Mouse (Mus musculus) thymus, postnatal 0 days (tissue): ENCODE measurements around the gene Mbd6. TPM values are rescaled to one million over a fixed set of nuclear protein-coding genes. Genes with fewer than 3 reads are reported as not detected.
"Not testable (repeated sequence)": the region's sequence is repeated elsewhere in the genome, so short reads cannot be mapped to it uniquely, and the experiment has no call there.

Source experiments
- DNase-seq: peaks from one replicate; pipeline ENCODE4 v3.0.0-alpha.2; 2015; ENCODE audit warnings: low spot score
- polyA plus RNA-seq: library from polyadenylated mRNA; unstranded; fragments of >200 nt; fragmentation: Nextera tagmentation; extraction: Ambion mirVana; gene quantifications from 2 replicates; pipeline ENCODE4 v1.2.1, GENCODE M21; 2015

Mbd6 gene
- polyA plus RNA-seq = 10.3 and 13.8 TPM in 2 replicates

DNA sequence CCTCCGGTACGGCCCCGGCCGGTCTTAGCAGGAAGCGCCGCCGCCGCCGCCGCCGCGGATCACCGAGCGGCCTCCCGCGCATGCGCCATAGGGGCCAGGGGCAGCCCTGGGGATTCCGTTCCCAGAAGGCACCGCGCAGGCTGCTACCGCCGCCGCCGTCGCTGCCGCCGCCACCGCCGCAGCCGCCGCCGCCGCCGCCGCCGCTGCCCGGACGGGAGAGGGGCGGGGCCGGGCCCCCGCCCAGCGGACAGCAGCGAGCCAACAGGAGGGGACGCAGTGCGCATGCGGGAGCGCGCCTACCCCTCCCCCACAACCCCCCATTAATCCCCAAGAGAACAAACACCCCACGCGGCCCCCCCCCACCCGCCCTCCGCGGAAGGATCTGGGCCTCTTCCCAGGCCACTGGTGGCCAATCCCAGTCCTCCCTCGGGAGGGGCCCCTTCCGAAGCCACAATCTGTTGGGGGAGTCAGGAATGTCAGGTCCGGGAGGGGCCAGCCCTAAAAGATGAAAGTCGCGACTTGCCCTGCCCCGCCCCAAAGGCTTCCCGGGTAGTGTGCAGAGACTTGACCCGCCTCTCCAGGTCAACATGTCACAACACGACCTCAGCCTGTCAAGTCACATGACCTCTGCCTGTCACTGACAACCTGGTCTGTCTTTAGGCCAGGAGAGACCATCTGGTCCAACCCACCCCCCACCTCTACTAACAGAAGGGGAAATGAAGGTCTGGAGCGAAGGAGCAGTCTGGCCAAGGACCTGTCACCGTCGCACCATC, at the start of gene Mbd6:
Gene Mbd6 (minus strand): TSS at position 219 of the 773 bp plus-strand sequence.
- peak; percentile 92 for DNase-seq

GRCm38 (mm10) chr10:127337536-127338099, 48.8 kb upstream of the Mbd6 start:
- DNase-seq = no peak

GRCm38 (mm10) chr10:127336952-127337351, 48.1 kb upstream of the Mbd6 start:
- DNase-seq = no peak

GRCm38 (mm10) chr10:127335271-127335670, 46.5 kb upstream of the Mbd6 start:
- no peak for DNase-seq

DNA sequence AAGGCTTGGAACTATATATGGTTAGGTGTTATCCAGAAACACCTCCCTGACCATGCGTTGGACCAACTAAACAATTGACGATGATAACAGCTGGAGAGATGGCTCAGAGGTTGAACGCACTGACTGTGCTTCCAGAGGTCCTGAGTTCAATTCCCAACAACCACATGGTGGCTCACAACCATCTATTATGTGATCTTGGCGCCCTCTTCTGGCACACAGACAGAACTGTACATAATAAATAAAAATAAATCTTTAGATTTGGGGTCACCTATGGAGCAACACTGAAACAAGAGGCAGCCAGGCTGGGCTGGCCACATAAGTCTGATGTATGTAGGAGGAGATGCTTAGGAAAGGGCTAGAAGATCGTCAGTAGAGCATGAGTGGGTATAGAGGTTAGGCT, 44.3 kb upstream of the Mbd6 start:
- no peak for DNase-seq

GRCm38 (mm10) chr10:127332211-127332874, 43.5 kb upstream of the Mbd6 start:
- DNase-seq = no peak

- DNase-seq = no peak
These were observed 41.4 kb upstream of the Mbd6 start for GRCm38 (mm10) chr10:127330212-127330611.

- DNase-seq = no peak
These were observed 38.8 kb upstream of the Mbd6 start for GRCm38 (mm10) chr10:127327461-127328145.

- no peak for DNase-seq
These were observed 38.0 kb upstream of the Mbd6 start for GRCm38 (mm10) chr10:127326828-127327227.

DNA sequence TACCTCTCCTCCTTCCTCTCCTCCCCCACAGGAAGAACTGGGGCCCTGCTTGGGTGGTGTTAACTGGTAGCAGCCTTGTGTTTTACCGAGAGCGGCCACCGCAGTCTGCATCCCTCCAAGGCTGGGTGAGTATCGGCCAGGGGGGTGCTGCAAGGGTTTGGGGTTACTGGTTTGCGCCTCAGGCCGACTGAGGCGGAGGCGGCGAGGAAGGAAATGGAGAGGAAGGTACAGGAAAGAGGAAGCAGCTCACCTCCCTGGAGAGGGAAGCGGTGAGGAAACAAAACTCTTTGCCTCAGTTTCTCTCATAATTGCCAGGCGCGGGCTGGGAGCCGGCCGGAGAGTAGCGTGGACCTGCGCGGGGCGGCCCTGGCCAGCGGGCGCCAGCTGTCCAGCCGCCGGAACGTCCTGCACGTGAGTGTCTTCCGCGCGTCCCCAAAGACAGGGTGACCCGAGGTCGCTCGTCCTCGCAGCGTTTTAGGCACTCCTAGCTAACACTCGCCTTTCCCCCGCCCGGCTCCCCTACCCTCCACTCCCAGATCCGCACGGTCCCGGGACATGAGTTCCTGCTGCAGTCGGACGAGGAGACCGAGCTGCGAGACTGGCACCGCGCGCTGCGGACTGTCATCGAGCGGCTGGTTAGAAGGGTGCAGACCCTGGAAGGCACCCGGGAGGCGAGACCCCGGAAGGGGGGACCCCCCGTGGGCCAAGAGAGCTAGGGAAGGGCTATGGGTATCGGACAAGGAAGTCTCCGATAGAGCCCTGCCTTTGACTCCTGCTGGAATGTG, 37.4 kb upstream of the Mbd6 start:
- DNase-seq = peak; percentile 60

DNA sequence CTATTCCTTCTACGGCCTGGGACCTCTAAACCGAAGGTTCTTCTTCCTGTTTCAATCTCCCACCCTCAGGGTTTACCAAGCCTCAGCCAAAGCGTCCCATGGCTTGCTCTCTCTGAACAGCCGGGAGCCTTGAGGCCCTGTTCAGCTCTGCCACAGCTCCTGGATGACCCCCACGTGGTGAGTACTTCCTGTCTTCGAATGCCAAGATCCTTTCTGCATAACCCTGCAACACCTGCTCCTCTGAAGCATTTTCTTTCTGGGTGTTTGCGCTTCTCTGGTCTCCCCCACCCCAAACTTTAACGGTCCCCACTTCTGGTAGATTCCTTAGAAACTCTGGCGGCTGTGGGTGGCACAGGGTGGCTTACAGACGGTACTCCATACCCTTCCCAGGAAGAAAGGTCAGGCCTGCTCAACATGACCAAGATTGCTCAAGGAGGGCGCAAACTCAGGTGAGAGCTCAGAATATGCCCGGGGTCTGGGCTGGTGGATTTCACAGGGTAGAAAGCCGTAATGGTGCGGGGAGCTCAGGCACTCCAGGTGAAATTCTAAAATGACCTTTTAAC, 36.7 kb upstream of the Mbd6 start:
- DNase-seq = peak; percentile 79

- DNase-seq = peak; percentile 87
These were observed 35.7 kb upstream of the Mbd6 start for GRCm38 (mm10) chr10:127324495-127324894.

DNA sequence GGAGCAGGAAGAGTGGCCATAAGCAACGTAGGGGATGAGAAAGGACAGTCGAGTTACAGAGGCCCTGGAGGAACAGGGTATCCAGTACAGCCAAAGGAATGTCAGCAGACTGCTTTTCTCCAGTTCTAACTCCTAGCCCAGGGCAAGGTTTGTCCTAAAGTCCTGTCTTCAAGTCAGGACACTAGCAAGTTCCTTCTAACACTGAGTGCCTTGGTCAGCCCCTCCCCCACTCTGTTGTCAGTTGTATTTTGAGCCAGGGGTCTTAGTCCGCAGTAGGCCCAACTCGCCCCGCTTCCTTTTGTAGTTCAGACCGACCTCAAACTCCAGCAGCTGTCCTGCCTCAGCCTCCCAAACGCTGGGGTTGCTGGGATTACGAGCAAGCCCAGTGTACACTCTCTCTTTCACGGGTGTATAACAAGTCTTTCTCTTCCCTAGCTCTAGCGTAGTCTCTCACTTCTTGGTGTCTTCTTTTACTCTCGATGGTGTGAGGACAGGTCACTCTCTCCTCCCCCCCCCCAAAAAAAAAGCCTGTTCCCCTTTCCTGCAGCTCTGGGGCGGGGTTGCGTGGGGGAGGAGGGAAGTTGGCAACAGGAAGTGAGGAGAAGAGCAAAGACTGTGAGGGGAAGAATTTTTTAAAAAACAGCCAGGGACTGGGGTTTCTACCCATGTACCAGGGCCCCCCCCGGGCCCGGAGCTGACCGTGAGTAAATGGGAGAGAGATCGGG, 34.5 kb upstream of the Mbd6 start:
- no peak for DNase-seq

- no peak for DNase-seq
These were observed 33.9 kb upstream of the Mbd6 start for GRCm38 (mm10) chr10:127322669-127323068.

DNA sequence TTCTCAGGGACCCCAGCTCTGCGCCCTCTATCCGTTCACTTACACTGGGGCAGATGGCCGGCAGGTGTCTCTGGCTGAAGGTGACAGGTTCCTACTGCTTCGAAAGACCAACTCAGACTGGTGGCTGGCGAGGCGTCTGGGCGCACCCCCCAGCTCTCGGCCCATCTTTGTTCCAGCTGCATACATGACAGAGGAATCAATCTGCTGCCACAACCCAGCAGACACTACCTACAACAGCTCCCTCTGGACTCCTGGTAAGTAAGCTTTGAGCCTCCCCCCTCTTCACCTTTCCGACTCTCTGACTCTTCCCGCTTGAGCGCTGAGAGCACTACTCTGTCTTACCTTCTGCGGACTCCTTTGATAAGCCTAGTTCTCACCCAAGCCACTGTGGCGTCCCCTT, 33.4 kb upstream of the Mbd6 start:
- no peak for DNase-seq

- peak; percentile 75 for DNase-seq
These were observed 32.8 kb upstream of the Mbd6 start, which contains the start of gene Arhgap9 for GRCm38 (mm10) chr10:127321621-127322020. Gene Arhgap9 (plus strand): TSS chr10:127321964.

GRCm38 (mm10) chr10:127319969-127320368, 31.2 kb upstream of the Mbd6 start:
- no peak for DNase-seq

- DNase-seq = no peak
These were observed 29.2 kb upstream of the Mbd6 start for GRCm38 (mm10) chr10:127318009-127318408.

DNA sequence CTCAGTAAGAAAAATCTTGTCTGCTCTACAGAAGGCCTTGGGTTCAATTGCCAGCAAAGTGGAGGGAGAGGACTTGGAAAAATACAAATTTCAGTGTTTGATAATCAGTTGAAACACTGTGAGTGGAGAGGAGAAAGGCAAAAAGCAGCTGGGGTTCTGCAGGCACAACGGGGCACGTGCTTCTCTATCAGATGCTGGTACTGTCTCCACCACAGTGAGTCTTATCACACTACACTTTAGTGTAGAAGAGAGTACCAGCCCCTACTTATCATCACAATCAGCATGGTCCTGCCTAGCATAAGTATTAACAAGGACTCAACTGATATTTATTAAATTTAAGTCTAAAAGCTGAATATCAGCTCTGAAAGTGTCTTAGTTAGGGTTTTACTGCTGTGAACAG, 28.5 kb upstream of the Mbd6 start:
- no peak for DNase-seq

GRCm38 (mm10) chr10:127314950-127315349, 26.1 kb upstream of the Mbd6 start:
- DNase-seq = not testable (repeated sequence)
